Mouse (Mus musculus) erythroblast, embryonic 14.5 days (primary cell): ENCODE results near the gene Cisd3. TPM values are rescaled to one million over a fixed set of nuclear protein-coding genes. Genes with fewer than 3 reads are reported as not detected.

Source experiments
- H3K27me3 ChIP-seq: 2 replicates; pipeline ENCODE4 v1.6.1; 2012; ENCODE audit warnings: inconsistent platforms; ENCODE audit not compliant: control insufficient read depth
- H3K36me3 ChIP-seq: 2 replicates; pipeline ENCODE4 v1.6.1; 2012; ENCODE audit warnings: mild to moderate bottlenecking, inconsistent platforms; ENCODE audit not compliant: control insufficient read depth
- H3K4me1 ChIP-seq: 2 replicates; pipeline ENCODE4 v1.6.1; 2012; ENCODE audit warnings: inconsistent platforms; ENCODE audit not compliant: control insufficient read depth
- H3K4me3 ChIP-seq: replicated peaks from 2 replicates; pipeline ENCODE3; 2012; ENCODE audit warnings: moderate library complexity, mild to moderate bottlenecking, inconsistent platforms
- H3K9me3 ChIP-seq: 2 replicates; pipeline ENCODE4 v1.6.1; 2012; ENCODE audit warnings: low read length, inconsistent platforms, mixed read lengths; ENCODE audit not compliant: control insufficient read depth
- GATA1 ChIP-seq: IDR thresholded peaks from 2 replicates; pipeline ENCODE4 v1.6.1; 2012; ENCODE audit warnings: low read length, inconsistent platforms, mixed read lengths
- TAL1 ChIP-seq: IDR thresholded peaks from 3 replicates; pipeline ENCODE4 v1.6.1; 2012; ENCODE audit warnings: low read length, inconsistent platforms, mixed read lengths
- polyA plus RNA-seq: library from polyadenylated mRNA; stranded (reverse); fragments of >175 nt; gene quantifications from 2 replicates; pipeline ENCODE4 v1.2.3, GENCODE M21; 2012

Gene Cisd3
- polyA plus RNA-seq, 1 experiment, result not detected

- H3K36me3 ChIP-seq, result peaks cover 3% of the 10 kb centered on the region; the same call in 1 of the 2 replicates
- H3K9me3 ChIP-seq, result peaks cover 3% of the 10 kb centered on the region; the same call in 1 of the 2 replicates
- H3K4me3 ChIP-seq, result no peak overlapping the region
- peaks cover 47% of the 10 kb centered on the region for H3K27me3 ChIP-seq
- peaks cover 3% of the 10 kb centered on the region; the same call in 1 of the 2 replicates for H3K4me1 ChIP-seq
- no peak for TF ChIP-seq TAL1
- no peak for TF ChIP-seq GATA1
Observed at GRCm38 (mm10) chr11:97668160-97668559, 17.5 kb upstream of the Cisd3 start.

- TF ChIP-seq TAL1, result no peak
- TF ChIP-seq GATA1, result no peak
- peaks cover 3% of the 10 kb centered on the region; the same call in 1 of the 2 replicates for H3K9me3 ChIP-seq
- H3K27me3 ChIP-seq, result peaks cover 36% of the 10 kb centered on the region
- peaks cover 3% of the 10 kb centered on the region; the same call in 1 of the 2 replicates for H3K36me3 ChIP-seq
- no peak overlapping the region for H3K4me3 ChIP-seq
- peaks cover 3% of the 10 kb centered on the region; the same call in 1 of the 2 replicates for H3K4me1 ChIP-seq
Observed at GRCm38 (mm10) chr11:97669268-97669667, 16.4 kb upstream of the Cisd3 start.

GRCm38 (mm10) chr11:97669829-97670228 lies 15.8 kb upstream of the Cisd3 start:
- peaks cover 3% of the 10 kb centered on the region; the same call in 1 of the 2 replicates for H3K36me3 ChIP-seq
- no peak for TF ChIP-seq TAL1
- TF ChIP-seq GATA1, result no peak
- H3K4me3 ChIP-seq, result no peak overlapping the region
- H3K9me3 ChIP-seq, result peaks cover 3% of the 10 kb centered on the region; the same call in 1 of the 2 replicates
- peaks cover 31% of the 10 kb centered on the region for H3K27me3 ChIP-seq
- H3K4me1 ChIP-seq, result peaks cover 3% of the 10 kb centered on the region; the same call in 1 of the 2 replicates

GRCm38 (mm10) chr11:97670234-97671176 lies 15.1 kb upstream of the Cisd3 start:
- H3K9me3 ChIP-seq, result peaks cover 2% of the 10 kb centered on the region; the same call in 1 of the 2 replicates
- H3K27me3 ChIP-seq, result peaks cover 24% of the 10 kb centered on the region
- H3K4me3 ChIP-seq, result no peak overlapping the region
- H3K36me3 ChIP-seq, result peaks cover 2% of the 10 kb centered on the region; the same call in 1 of the 2 replicates
- H3K4me1 ChIP-seq, result peaks cover 3% of the 10 kb centered on the region; the same call in 1 of the 2 replicates
- no peak for TF ChIP-seq GATA1
- TF ChIP-seq TAL1, result no peak

- peaks cover 3% of the 10 kb centered on the region; the same call in 1 of the 2 replicates for H3K4me1 ChIP-seq
- H3K27me3 ChIP-seq, result peaks cover 18% of the 10 kb centered on the region
- H3K9me3 ChIP-seq, result no peaks in the 10 kb centered on the region
- H3K4me3 ChIP-seq, result no peak overlapping the region
- no peaks in the 10 kb centered on the region; the same call in 1 of the 2 replicates for H3K36me3 ChIP-seq
- TF ChIP-seq TAL1, result no peak
- no peak for TF ChIP-seq GATA1
Observed at GRCm38 (mm10) chr11:97671177-97671527, 14.5 kb upstream of the Cisd3 start.

- Histone ChIP-seq H3K36me3 (no peaks in the 10 kb centered on the region; the same call in 1 of the 2 replicates), H3K4me3 (no peak overlapping the region), H3K4me1 (peaks cover 3% of the 10 kb centered on the region; the same call in 1 of the 2 replicates), H3K27me3 (peaks cover 10% of the 10 kb centered on the region; the same call in 1 of the 2 replicates), H3K9me3 (no peaks in the 10 kb centered on the region)
- TF ChIP-seq GATA1 (no peak), TAL1 (no peak)
Observed at GRCm38 (mm10) chr11:97673148-97673547, 12.5 kb upstream of the Cisd3 start.

- H3K27me3 ChIP-seq, result no peaks in the 10 kb centered on the region
- H3K36me3 ChIP-seq, result no peaks in the 10 kb centered on the region; the same call in 1 of the 2 replicates
- H3K4me1 ChIP-seq, result no peaks in the 10 kb centered on the region
- H3K4me3 ChIP-seq, result no peak overlapping the region
- TF ChIP-seq TAL1 (no peak), GATA1 (no peak)
- no peaks in the 10 kb centered on the region for H3K9me3 ChIP-seq
Observed at GRCm38 (mm10) chr11:97676050-97676754, 9.4 kb upstream of the Cisd3 start.

GRCm38 (mm10) chr11:97677381-97677780 lies 8.2 kb upstream of the Cisd3 start:
- H3K4me1 ChIP-seq, result no peaks in the 10 kb centered on the region
- H3K27me3 ChIP-seq, result no peaks in the 10 kb centered on the region
- TF ChIP-seq TAL1 (no peak), GATA1 (no peak)
- no peaks in the 10 kb centered on the region; the same call in 1 of the 2 replicates for H3K36me3 ChIP-seq
- H3K9me3 ChIP-seq, result no peaks in the 10 kb centered on the region
- no peak overlapping the region for H3K4me3 ChIP-seq

GRCm38 (mm10) chr11:97677842-97678241 lies 7.8 kb upstream of the Cisd3 start:
- H3K4me1 ChIP-seq, result no peaks in the 10 kb centered on the region
- TF ChIP-seq TAL1, result no peak
- TF ChIP-seq GATA1, result no peak
- no peaks in the 10 kb centered on the region; the same call in 1 of the 2 replicates for H3K36me3 ChIP-seq
- H3K9me3 ChIP-seq, result no peaks in the 10 kb centered on the region
- no peaks in the 10 kb centered on the region for H3K27me3 ChIP-seq
- H3K4me3 ChIP-seq, result no peak overlapping the region
